8 mouse cellular contexts compared by ENCODE assay signal in genomic region chr7:67950346-67950814, GRCm38 (mm10). TPM values are rescaled to one million over a fixed set of nuclear protein-coding genes. Genes with fewer than 3 reads are reported as not detected.
DNase-seq lines count a peak whose midpoint lies in the region; ATAC-seq and TF ChIP-seq lines count a peak whose summit lies in the region.

No protein-coding gene starts in this region.

- peak overlapping the region; percentile 93 for H3K9ac ChIP-seq in hindbrain, embryonic 12.5 days
- peak overlapping the region; percentile 97 for H3K9ac ChIP-seq in midbrain, embryonic 15.5 days

- peak overlapping the region; percentile 99 for H3K4me2 ChIP-seq in hindbrain, embryonic 12.5 days (replicated peaks)
- peak overlapping the region; percentile 92 for H3K4me2 ChIP-seq in midbrain, embryonic 15.5 days

- under 1% methylated on average over 24 of the region's 24 CpGs for WGBS in bone marrow, adult 2 months
- WGBS in hindbrain, embryonic 12.5 days = under 1% methylated on average over 24 of the region's 24 CpGs
- under 1% methylated on average over 24 of the region's 24 CpGs for WGBS in midbrain, embryonic 15.5 days

- no peaks in the 10 kb centered on the region for H3K4me1 ChIP-seq in bone marrow, adult 2 months (ENCODE audit: control insufficient read depth, insufficient read depth, low read length)
- peaks cover 20% of the 10 kb centered on the region for H3K4me1 ChIP-seq in hindbrain, embryonic 12.5 days
- H3K4me1 ChIP-seq in midbrain, embryonic 15.5 days = peaks cover 14% of the 10 kb centered on the region

- H3K36me3 ChIP-seq in hindbrain, embryonic 12.5 days = no peaks in the 10 kb centered on the region
- no peaks in the 10 kb centered on the region for H3K36me3 ChIP-seq in midbrain, embryonic 15.5 days (replicated peaks)

- no peak for DNase-seq in layer of hippocampus, adult 2 months (ENCODE audit: low spot score in 2 of 2)
- no peak for DNase-seq in layer of hippocampus, adult 9-11 months
- DNase-seq in cerebellum, adult 9-11 months = no peak
- DNase-seq in ovary, postnatal 36 days (ENCODE audit: low spot score) = no peak
- no peak for DNase-seq in cerebellum, adult 8-10 months

- TF ChIP-seq POLR2A in bone marrow, adult 2 months (IDR thresholded peaks at IDR 0.05; ENCODE audit: borderline replicate concordance, control insufficient read depth, low read depth, low read length) = no peak

- H3K27me3 ChIP-seq in hindbrain, embryonic 12.5 days = no peaks in the 10 kb centered on the region
- H3K27me3 ChIP-seq in midbrain, embryonic 15.5 days (replicated peaks) = no peaks in the 10 kb centered on the region

- ATAC-seq in hindbrain, embryonic 12.5 days (ENCODE audit: low FRiP score) = peak; percentile 38; the same call in 1 of the 2 replicates
- ATAC-seq in midbrain, embryonic 15.5 days (replicated peaks) = no peak

- TF ChIP-seq CTCF in layer of hippocampus, adult 2 months (conservative IDR thresholded peaks at IDR 0.05) = no peak
- no peak for TF ChIP-seq CTCF in bone marrow, adult 2 months (IDR thresholded peaks at IDR 0.05; ENCODE audit: control insufficient read depth, insufficient read depth, low read length)

- H3K4me3 ChIP-seq in layer of hippocampus, adult 2 months = peak overlapping the region; percentile 89
- peak overlapping the region; percentile 68 for H3K4me3 ChIP-seq in bone marrow, adult 2 months (replicated peaks; ENCODE audit: control insufficient read depth, low read depth, low read length)
- peak overlapping the region; percentile 95 for H3K4me3 ChIP-seq in hindbrain, embryonic 12.5 days
- H3K4me3 ChIP-seq in midbrain, embryonic 15.5 days = peak overlapping the region; percentile 86

- peak overlapping the region; percentile 99 for H3K27ac ChIP-seq in layer of hippocampus, adult 2 months
- H3K27ac ChIP-seq in bone marrow, adult 2 months (ENCODE audit: control insufficient read depth, insufficient read depth, low read depth, low read length, poor library complexity) = peak overlapping the region; percentile 99
- peak overlapping the region; percentile 100 for H3K27ac ChIP-seq in hindbrain, embryonic 12.5 days
- H3K27ac ChIP-seq in midbrain, embryonic 15.5 days = peak overlapping the region; percentile 100

- H3K9me3 ChIP-seq in hindbrain, embryonic 12.5 days (replicated peaks) = no peaks in the 10 kb centered on the region
- no peaks in the 10 kb centered on the region for H3K9me3 ChIP-seq in midbrain, embryonic 15.5 days

RNA-seq across cellular contexts. Expression of gene Igf1r, which starts 2.2 kb away (rescaled TPM):
- 10 to 100 TPM; 47.5 to 47.8 TPM for total RNA-seq in layer of hippocampus, adult 2 months (2021)
- polyA plus RNA-seq in bone marrow, adult 2 months (2011; ENCODE audit: insufficient read depth, insufficient read length, low replicate concordance, missing spikeins) = 8.7 and 21.3 TPM in 2 replicates
- polyA plus RNA-seq in hindbrain, embryonic 12.5 days (2016; fragmentation: Nextera tagmentation; extraction: Ambion mirVana) = 42.3 and 43.0 TPM in 2 replicates
- 27.1 and 27.8 TPM in 2 replicates for polyA plus RNA-seq in midbrain, embryonic 15.5 days (2015; fragmentation: Nextera tagmentation; extraction: Ambion mirVana)
